Mouse (Mus musculus): ENCODE results near the gene Rufy2. TPM values are rescaled to one million over a fixed set of nuclear protein-coding genes. Genes with fewer than 3 reads are reported as not detected.
"Not testable (repeated sequence)": the region's sequence is repeated elsewhere in the genome, so short reads cannot be mapped to it uniquely, and the experiment has no call there.

The Rufy2 gene
- polyA plus RNA-seq, 1 experiment from 2014 or later: 65.5 TPM

GRCm38 (mm10) chr10:63032956-63033355 lies 52.9 kb downstream of the Rufy2 start:
- Histone ChIP-seq H3K9me3 (no peaks in the 10 kb centered on the region), H3K9ac (no peak overlapping the region), H3K4me1 (0 out of 2 replicates have a peak, but pooled peaks cover 6% of the 10 kb centered on the region), H3K36me3 (replicated peaks) (no peaks in the 10 kb centered on the region), H3K4me3 (no peak overlapping the region), H3K27ac (no peak overlapping the region), H3K27me3 (replicated peaks) (no peaks in the 10 kb centered on the region), H3K4me2 (no peak overlapping the region)
- 66% methylated on average over 3 of the region's 3 CpGs for WGBS
- ATAC-seq (replicated peaks): no peak

- ATAC-seq (replicated peaks): no peak
- H3K4me2 ChIP-seq: no peak overlapping the region
- 78% methylated on average over 14 of the region's 14 CpGs for WGBS
- H3K27ac ChIP-seq: no peak overlapping the region
- no peak overlapping the region for H3K9ac ChIP-seq
- no peaks in the 10 kb centered on the region for H3K9me3 ChIP-seq
- H3K36me3 ChIP-seq (replicated peaks): no peaks in the 10 kb centered on the region
- no peaks in the 10 kb centered on the region for H3K4me1 ChIP-seq
- no peaks in the 10 kb centered on the region for H3K27me3 ChIP-seq (replicated peaks)
- H3K4me3 ChIP-seq: no peak overlapping the region
These were observed 58.7 kb downstream of the Rufy2 start for GRCm38 (mm10) chr10:63038571-63039320.

- 69% methylated on average over 5 of the region's 5 CpGs for WGBS
- no peaks in the 10 kb centered on the region for H3K4me1 ChIP-seq
- H3K36me3 ChIP-seq (replicated peaks): no peaks in the 10 kb centered on the region
- H3K27me3 ChIP-seq (replicated peaks): no peaks in the 10 kb centered on the region
- no peaks in the 10 kb centered on the region for H3K9me3 ChIP-seq
- H3K4me2 ChIP-seq: no peak overlapping the region
- no peak for ATAC-seq (replicated peaks)
- H3K9ac ChIP-seq: no peak overlapping the region
- H3K27ac ChIP-seq: no peak overlapping the region
- no peak overlapping the region for H3K4me3 ChIP-seq
These were observed 60.0 kb downstream of the Rufy2 start for GRCm38 (mm10) chr10:63039867-63040628.

- Histone ChIP-seq H3K9ac (no peak overlapping the region), H3K36me3 (replicated peaks) (no peaks in the 10 kb centered on the region), H3K9me3 (no peaks in the 10 kb centered on the region), H3K4me3 (no peak overlapping the region), H3K27ac (no peak overlapping the region), H3K4me2 (no peak overlapping the region), H3K4me1 (no peaks in the 10 kb centered on the region), H3K27me3 (replicated peaks) (no peaks in the 10 kb centered on the region)
- no peak for ATAC-seq (replicated peaks)
- 79% methylated on average over 3 of the region's 3 CpGs for WGBS
These were observed 63.1 kb downstream of the Rufy2 start for GRCm38 (mm10) chr10:63043154-63043553.

- ATAC-seq (replicated peaks): no peak
- H3K4me3 ChIP-seq: no peak overlapping the region
- no peaks in the 10 kb centered on the region for H3K36me3 ChIP-seq (replicated peaks)
- H3K27me3 ChIP-seq (replicated peaks): no peaks in the 10 kb centered on the region
- WGBS: 90% methylated on average over 8 of the region's 8 CpGs
- H3K9ac ChIP-seq: no peak overlapping the region
- no peak overlapping the region for H3K4me2 ChIP-seq
- no peaks in the 10 kb centered on the region for H3K9me3 ChIP-seq
- no peak overlapping the region for H3K27ac ChIP-seq
- no peaks in the 10 kb centered on the region for H3K4me1 ChIP-seq
These were observed 67.7 kb downstream of the Rufy2 start for GRCm38 (mm10) chr10:63047751-63048150.

GRCm38 (mm10) chr10:63049106-63049505 lies 69.1 kb downstream of the Rufy2 start:
- no peak for ATAC-seq (replicated peaks)

GRCm38 (mm10) chr10:63051267-63051666 lies 71.2 kb downstream of the Rufy2 start:
- Histone ChIP-seq H3K27ac (no peak overlapping the region), H3K4me3 (no peak overlapping the region), H3K9me3 (no peaks in the 10 kb centered on the region), H3K4me2 (no peak overlapping the region), H3K4me1 (no peaks in the 10 kb centered on the region), H3K36me3 (replicated peaks) (no peaks in the 10 kb centered on the region), H3K9ac (no peak overlapping the region), H3K27me3 (replicated peaks) (no peaks in the 10 kb centered on the region)
- WGBS: 65% methylated on average over 7 of the region's 7 CpGs
- no peak for ATAC-seq (replicated peaks)

More at GRCm38 (mm10) chr10:63049106-63049505, 69.1 kb downstream of the Rufy2 start:
- no peak overlapping the region for H3K4me2 ChIP-seq
- H3K4me3 ChIP-seq: no peak overlapping the region
- H3K27ac ChIP-seq: no peak overlapping the region
- 94% methylated on average over 2 of the region's 2 CpGs for WGBS
- H3K36me3 ChIP-seq (replicated peaks): no peaks in the 10 kb centered on the region
- H3K9me3 ChIP-seq: no peaks in the 10 kb centered on the region
- H3K9ac ChIP-seq: no peak overlapping the region
- H3K27me3 ChIP-seq (replicated peaks): no peaks in the 10 kb centered on the region
- no peaks in the 10 kb centered on the region for H3K4me1 ChIP-seq

- H3K36me3 ChIP-seq (replicated peaks): no peaks in the 10 kb centered on the region
- no peaks in the 10 kb centered on the region for H3K4me1 ChIP-seq
- H3K4me3 ChIP-seq: no peak overlapping the region
- H3K27ac ChIP-seq: no peak overlapping the region
- no peak overlapping the region for H3K9ac ChIP-seq
- H3K27me3 ChIP-seq (replicated peaks): no peaks in the 10 kb centered on the region
- H3K4me2 ChIP-seq: no peak overlapping the region
- WGBS: 87% methylated on average over 6 of the region's 6 CpGs
- ATAC-seq (replicated peaks): no peak
- no peaks in the 10 kb centered on the region for H3K9me3 ChIP-seq
These were observed 72.0 kb downstream of the Rufy2 start for GRCm38 (mm10) chr10:63052011-63052410.

- no peak overlapping the region for H3K27ac ChIP-seq
- no peak for ATAC-seq (replicated peaks)
- H3K4me2 ChIP-seq: no peak overlapping the region
- 55% methylated on average over 6 of the region's 6 CpGs for WGBS
- no peaks in the 10 kb centered on the region for H3K36me3 ChIP-seq (replicated peaks)
- H3K4me3 ChIP-seq: no peak overlapping the region
- no peak overlapping the region for H3K9ac ChIP-seq
- H3K27me3 ChIP-seq (replicated peaks): no peaks in the 10 kb centered on the region
- H3K9me3 ChIP-seq: no peaks in the 10 kb centered on the region
- no peaks in the 10 kb centered on the region for H3K4me1 ChIP-seq
These were observed 73.0 kb downstream of the Rufy2 start for GRCm38 (mm10) chr10:63053007-63053406.

- ATAC-seq (replicated peaks); H3K9ac ChIP-seq; H3K4me3 ChIP-seq; H3K4me1 ChIP-seq; H3K36me3 ChIP-seq (replicated peaks); H3K27me3 ChIP-seq (replicated peaks); H3K27ac ChIP-seq; H3K9me3 ChIP-seq; H3K4me2 ChIP-seq: not testable (repeated sequence)
- WGBS: 90% methylated on average over 6 of the region's 6 CpGs
These were observed 74.0 kb downstream of the Rufy2 start for GRCm38 (mm10) chr10:63054071-63054470.

- H3K4me3 ChIP-seq: no peak overlapping the region
- no peak for ATAC-seq (replicated peaks)
- no peak overlapping the region for H3K4me2 ChIP-seq
- H3K4me1 ChIP-seq: no peaks in the 10 kb centered on the region
- no peaks in the 10 kb centered on the region for H3K27me3 ChIP-seq (replicated peaks)
- 79% methylated on average over 2 of the region's 2 CpGs for WGBS
- H3K9me3 ChIP-seq: no peaks in the 10 kb centered on the region
- no peaks in the 10 kb centered on the region for H3K36me3 ChIP-seq (replicated peaks)
- no peak overlapping the region for H3K27ac ChIP-seq
- H3K9ac ChIP-seq: no peak overlapping the region
These were observed 74.6 kb downstream of the Rufy2 start for GRCm38 (mm10) chr10:63054586-63054985.

- H3K4me3 ChIP-seq: no peak overlapping the region
- H3K9me3 ChIP-seq: no peaks in the 10 kb centered on the region
- WGBS: 43% methylated on average over 24 of the region's 24 CpGs
- H3K4me2 ChIP-seq: no peak overlapping the region
- H3K27ac ChIP-seq: no peak overlapping the region
- ATAC-seq (replicated peaks): no peak
- H3K27me3 ChIP-seq (replicated peaks): no peaks in the 10 kb centered on the region
- H3K9ac ChIP-seq: no peak overlapping the region
- no peaks in the 10 kb centered on the region for H3K4me1 ChIP-seq
- no peaks in the 10 kb centered on the region for H3K36me3 ChIP-seq (replicated peaks)
These were observed 77.1 kb downstream of the Rufy2 start for GRCm38 (mm10) chr10:63056966-63057750.

Measured in midbrain, embryonic 15.5 days (tissue).